Mouse (Mus musculus): ENCODE measurements around the gene Hsf5.

The Hsf5 gene

GRCm38 (mm10) chr11:87642865-87643264 is 25.9 kb downstream of the Hsf5 start:
- no peak for DNase-seq (ENCODE audit: low spot score)

DNA sequence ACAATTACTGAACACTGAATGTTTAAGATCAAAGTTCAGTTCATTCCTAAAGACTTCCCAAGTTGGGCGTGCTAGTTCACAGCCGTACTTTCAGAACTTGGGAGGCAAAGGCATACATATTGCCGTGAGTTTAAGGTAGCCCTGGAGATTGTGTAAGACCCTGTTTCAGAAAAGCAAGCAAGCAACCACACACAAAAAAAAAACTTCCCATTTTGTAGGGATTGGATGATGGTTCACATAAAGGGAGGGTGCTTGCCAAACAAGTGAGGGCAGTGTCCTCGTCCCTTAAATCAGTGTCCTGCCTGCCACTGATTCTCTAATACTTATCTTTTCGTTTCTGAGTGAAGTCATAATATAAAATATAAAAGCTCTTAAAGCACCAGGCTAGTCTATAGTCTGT is 37.7 kb downstream of the Hsf5 start:
- DNase-seq (ENCODE audit: low spot score), result no peak

DNA sequence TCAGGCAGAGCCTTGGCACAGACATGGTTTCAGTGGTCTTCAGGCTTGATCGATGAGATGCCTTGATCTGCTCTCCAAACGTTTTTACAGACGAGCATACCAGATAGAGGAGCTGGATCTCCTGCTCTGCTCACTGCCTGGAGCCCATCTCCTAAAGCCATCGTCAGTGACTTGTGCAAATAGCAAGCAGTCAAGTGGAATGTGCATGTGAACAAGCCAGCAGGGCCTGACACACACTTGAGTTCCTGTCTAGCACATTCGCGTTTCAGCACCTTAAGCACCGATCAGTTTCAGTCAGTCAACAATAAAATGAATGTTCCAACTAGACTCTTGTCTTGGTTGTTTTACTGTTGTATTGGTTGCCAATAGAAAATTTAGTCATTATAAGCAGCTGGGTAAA is 42.3 kb downstream of the Hsf5 start:
- no peak for DNase-seq (ENCODE audit: low spot score)

GRCm38 (mm10) chr11:87662407-87662806 is 45.4 kb downstream of the Hsf5 start, which contains the start of gene Rnf43:
Gene Rnf43, plus strand, starts transcription at chr11:87662722.
- DNase-seq (ENCODE audit: low spot score), result peak; percentile 71

- DNase-seq (ENCODE audit: low spot score), result no peak
Measured at GRCm38 (mm10) chr11:87662822-87663221, 45.9 kb downstream of the Hsf5 start.

GRCm38 (mm10) chr11:87663948-87664347 is 47.0 kb downstream of the Hsf5 start:
- no peak for DNase-seq (ENCODE audit: low spot score)

DNA sequence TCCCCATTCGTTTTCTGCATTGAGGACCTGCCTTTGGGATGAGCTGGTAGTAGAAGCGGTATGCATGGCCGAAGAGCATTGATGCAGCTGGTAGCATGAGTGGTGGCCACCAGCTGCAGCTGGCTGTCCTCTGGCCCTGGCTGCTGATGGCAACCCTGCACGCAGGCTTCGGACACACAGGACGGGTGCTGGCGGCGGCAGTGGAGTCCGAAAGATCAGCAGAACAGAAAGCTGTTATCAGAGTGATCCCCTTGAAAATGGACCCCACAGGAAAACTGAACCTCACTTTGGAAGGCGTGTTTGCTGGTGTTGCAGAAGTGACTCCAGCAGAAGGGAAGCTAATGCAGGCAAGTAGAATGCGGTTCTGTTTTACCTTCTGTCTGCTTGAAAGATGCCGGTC is 47.6 kb downstream of the Hsf5 start:
- DNase-seq (ENCODE audit: low spot score), result no peak

- DNase-seq (ENCODE audit: low spot score), result no peak
Measured at GRCm38 (mm10) chr11:87665224-87665623, 48.3 kb downstream of the Hsf5 start.

DNA sequence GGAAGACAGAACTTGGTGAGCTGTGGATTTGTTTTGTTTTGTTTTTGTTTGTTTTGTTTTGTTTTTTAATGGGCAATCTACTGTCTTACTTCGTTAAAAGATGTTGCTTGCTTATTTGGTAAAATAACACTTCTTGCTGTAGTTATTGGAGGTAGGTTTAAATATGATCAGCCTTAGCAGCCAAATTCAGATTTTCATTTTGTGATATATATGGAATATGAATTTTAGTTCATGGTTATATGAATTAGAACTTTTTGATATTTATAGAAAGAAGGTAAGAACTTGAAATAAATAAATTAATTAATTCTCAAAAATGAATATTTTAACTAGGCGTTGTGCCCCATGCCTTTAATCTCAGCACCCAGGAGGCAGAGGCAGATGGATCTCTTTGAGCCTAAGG is 48.7 kb downstream of the Hsf5 start:
- DNase-seq (ENCODE audit: low spot score), result no peak

DNA sequence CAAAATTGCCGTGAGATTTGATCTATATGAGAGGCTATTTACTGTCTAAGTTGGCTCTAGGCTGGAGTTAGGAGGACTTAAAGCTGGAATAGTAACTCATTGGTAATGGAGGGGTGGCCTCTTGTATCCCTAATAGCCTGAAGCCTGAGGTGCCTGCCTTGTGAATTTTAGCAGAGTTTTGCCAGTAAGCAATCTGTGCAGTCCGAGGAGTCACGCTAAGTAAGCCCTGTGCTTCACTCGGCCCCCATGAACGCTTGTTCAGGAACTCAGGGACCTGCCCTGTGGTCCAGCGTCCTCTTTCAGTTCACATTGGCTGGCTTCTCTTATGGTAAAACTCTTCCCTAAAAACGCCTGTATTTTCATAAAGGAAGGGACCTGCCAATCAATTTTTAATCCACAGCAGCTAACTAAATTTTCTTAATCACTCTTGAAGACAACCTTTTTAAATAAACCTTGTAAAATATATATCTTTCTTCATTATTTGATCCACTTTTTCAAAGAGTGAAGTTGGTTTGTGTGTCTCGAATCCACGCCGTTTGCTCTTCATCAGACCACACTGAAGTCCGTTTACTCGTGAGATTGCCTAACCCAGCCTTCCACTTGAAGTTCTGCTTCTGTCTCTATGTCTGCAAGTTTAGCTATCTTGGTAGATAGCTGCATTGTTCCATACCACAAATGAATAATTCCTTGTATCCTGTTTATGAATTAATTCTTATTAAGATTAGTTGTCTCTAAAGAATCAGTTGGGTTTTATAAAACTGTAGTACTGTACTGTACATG is 49.5 kb downstream of the Hsf5 start:
- no peak for DNase-seq (ENCODE audit: low spot score)

- DNase-seq (ENCODE audit: low spot score), result no peak
Measured at GRCm38 (mm10) chr11:87667107-87668090, 50.4 kb downstream of the Hsf5 start.

DNA sequence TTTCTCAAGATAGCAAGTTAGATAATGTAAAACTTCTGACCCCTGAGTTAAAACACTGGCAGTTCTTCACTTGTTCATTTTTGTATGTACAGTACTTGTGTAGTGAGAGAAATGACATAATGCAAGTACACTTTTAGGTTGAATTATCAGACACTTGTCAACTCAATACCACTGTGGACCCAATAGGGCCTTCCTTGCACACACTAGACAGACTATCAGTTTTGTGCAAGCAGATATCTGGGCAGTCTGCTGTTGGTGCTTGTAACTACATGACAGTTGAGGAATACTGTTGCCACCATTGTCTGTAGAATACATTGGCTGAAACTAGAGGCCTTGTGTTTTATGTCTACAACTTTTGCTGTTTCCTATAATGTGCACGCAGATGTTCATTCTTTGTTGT is 56.3 kb downstream of the Hsf5 start:
- DNase-seq (ENCODE audit: low spot score), result no peak

GRCm38 (mm10) chr11:87675606-87676005 is 58.6 kb downstream of the Hsf5 start:
- DNase-seq (ENCODE audit: low spot score), result no peak

- no peak for DNase-seq (ENCODE audit: low spot score)
Measured at GRCm38 (mm10) chr11:87677756-87678155, 60.8 kb downstream of the Hsf5 start.

- no peak for DNase-seq (ENCODE audit: low spot score)
Measured at GRCm38 (mm10) chr11:87678545-87678944, 61.6 kb downstream of the Hsf5 start.

DNA sequence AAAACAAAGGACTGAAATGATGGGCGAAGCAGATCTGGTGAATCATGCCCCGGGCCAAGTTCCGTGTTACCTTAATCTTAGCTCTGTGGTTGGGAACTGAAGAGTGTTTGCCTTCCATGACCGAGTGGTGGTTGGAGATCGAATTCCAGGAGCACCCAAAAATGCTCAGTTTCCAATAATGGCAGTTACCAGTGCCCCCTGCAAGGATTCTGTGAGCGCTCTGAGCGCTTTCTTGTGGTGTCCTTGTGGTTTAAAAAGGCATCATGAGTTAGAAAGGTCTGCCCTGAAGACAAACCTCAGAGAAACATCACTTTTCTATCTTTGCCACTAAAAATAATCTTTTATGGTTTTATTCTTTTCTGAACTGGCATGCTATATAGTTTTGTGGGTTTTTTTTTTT is 62.0 kb downstream of the Hsf5 start:
- DNase-seq (ENCODE audit: low spot score), result no peak

DNA sequence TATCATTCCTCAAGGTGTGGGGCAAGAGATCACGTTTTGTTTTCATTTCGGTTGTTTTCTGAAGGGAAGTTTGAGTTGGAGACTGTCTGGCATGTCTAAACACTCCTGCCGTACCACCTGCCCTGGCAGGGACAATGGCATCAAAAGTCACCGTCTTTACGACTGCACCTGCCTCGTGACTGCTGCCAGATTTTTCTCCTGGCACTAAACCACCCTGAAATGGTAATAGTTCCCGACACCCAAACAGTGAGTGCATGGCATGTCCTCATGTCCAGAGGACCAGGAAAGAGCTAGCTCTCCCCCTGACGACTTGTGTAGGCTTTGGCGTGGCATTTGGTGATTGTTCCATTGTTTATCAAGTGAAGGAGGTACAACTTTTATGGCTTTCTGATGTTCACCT is 63.8 kb downstream of the Hsf5 start:
- no peak for DNase-seq (ENCODE audit: low spot score)

GRCm38 (mm10) chr11:87682096-87682495 is 65.1 kb downstream of the Hsf5 start:
- no peak for DNase-seq (ENCODE audit: low spot score)

- DNase-seq (ENCODE audit: low spot score), result no peak
Measured at GRCm38 (mm10) chr11:87682838-87683571, 66.0 kb downstream of the Hsf5 start.

DNA sequence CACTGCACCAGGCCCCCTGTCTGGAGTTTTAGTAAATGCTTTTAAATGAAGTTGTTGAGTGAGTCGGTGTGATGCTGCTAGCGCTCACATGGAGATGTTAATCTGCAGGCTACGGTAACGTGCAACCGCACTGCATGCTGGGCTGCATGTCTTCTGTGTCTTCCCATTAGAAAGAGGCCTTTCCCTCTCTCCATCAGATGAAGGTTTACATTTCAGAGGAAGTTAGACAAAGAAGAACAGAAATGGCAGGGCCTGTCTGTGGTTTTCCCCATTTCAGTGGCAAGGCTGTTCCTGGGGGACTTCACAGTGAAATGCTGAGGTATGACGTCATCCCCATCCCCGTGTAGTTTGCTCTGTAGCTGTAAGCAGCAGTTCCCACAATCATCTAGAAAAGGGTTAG is 69.4 kb downstream of the Hsf5 start:
- no peak for DNase-seq (ENCODE audit: low spot score)

GRCm38 (mm10) chr11:87687246-87688225 is 70.6 kb downstream of the Hsf5 start:
- DNase-seq (ENCODE audit: low spot score), result no peak

Measured in left cerebral cortex, adult 11 months (tissue).